Mouse (Mus musculus) stomach, postnatal 0 days (tissue): ENCODE data around the gene Rbm24. TPM values are rescaled to one million over a fixed set of nuclear protein-coding genes. Genes with fewer than 3 reads are reported as not detected.

ENCODE experiments used
- ATAC-seq: fragments of 200-750 bp; cut with Nextera tagmentation; 2 replicates; pipeline ENCODE4 v1.8.0; 2017; ENCODE audit not compliant: low FRiP score, low TSS enrichment
- DNase-seq: peaks from one replicate; pipeline ENCODE4 v3.0.0-alpha.2; 2016; ENCODE audit warnings: low spot score
- H3K27ac ChIP-seq: fragments of 300-500 bp; sonication (generic); replicated peaks from 2 replicates; pipeline ENCODE4 v1.5.1; 2014; ENCODE audit warnings: mild to moderate bottlenecking, control low read depth
- H3K27me3 ChIP-seq: fragments of 300-500 bp; sonication (generic); 2 replicates; pipeline ENCODE4 v1.6.1; 2014; ENCODE audit warnings: low read length; ENCODE audit not compliant: control insufficient read depth, insufficient read depth
- H3K36me3 ChIP-seq: fragments of 300-500 bp; sonication (generic); 2 replicates; pipeline ENCODE4 v1.6.1; 2014; ENCODE audit warnings: low read length, mixed read lengths; ENCODE audit not compliant: control insufficient read depth, insufficient read depth
- H3K4me1 ChIP-seq: fragments of 300-500 bp; sonication (generic); replicated peaks from 2 replicates; pipeline ENCODE4 v1.6.1; 2014; ENCODE audit warnings: antibody characterized with exemption; ENCODE audit not compliant: control insufficient read depth, insufficient read depth
- H3K4me2 ChIP-seq: fragments of 300-500 bp; sonication (generic); replicated peaks from 2 replicates; pipeline ENCODE4 v1.6.1; 2014; ENCODE audit warnings: low read depth, mild to moderate bottlenecking, control low read depth, moderate library complexity
- H3K4me3 ChIP-seq: fragments of 300-500 bp; sonication (generic); 2 replicates; pipeline ENCODE4 v1.5.1; 2014; ENCODE audit warnings: low read depth, low read length, control low read depth
- H3K9ac ChIP-seq: fragments of 300-500 bp; sonication (generic); 2 replicates; pipeline ENCODE4 v1.6.1; 2014; ENCODE audit warnings: mild to moderate bottlenecking, low read length, control low read depth, mixed read lengths
- H3K9me3 ChIP-seq: fragments of 300-500 bp; sonication (generic); 2 replicates; pipeline ENCODE4 v1.6.1; 2016; ENCODE audit warnings: low read length; ENCODE audit not compliant: control insufficient read depth
- CTCF ChIP-seq: IDR thresholded peaks from 2 replicates; pipeline ENCODE4 v1.5.1; 2016; ENCODE audit warnings: antibody characterized with exemption, low read depth, mild to moderate bottlenecking, moderate library complexity
- EP300 ChIP-seq: optimal IDR thresholded peaks from 2 replicates; pipeline ENCODE3; 2016; ENCODE audit warnings: antibody characterized with exemption
- WGBS: fragments of 180-500 bp; shearing (Covaris S2); extraction: QIAGEN DNeasy Blood & Tissue Kit; methylation state at CpG from one replicate; pipeline ENCODE4 v1.1.7; 2014; 5-methylcytosine and 5-hydroxymethylcytosine counted together
- polyA plus RNA-seq: library from polyadenylated mRNA; unstranded; fragments of >200 nt; fragmentation: Nextera tagmentation; extraction: Ambion mirVana; gene quantifications from 2 replicates; pipeline ENCODE4 v1.2.1, GENCODE M21; 2015

Rbm24 gene
- polyA plus RNA-seq, 1 experiment from 2014 or later, result 1.2 TPM

DNA sequence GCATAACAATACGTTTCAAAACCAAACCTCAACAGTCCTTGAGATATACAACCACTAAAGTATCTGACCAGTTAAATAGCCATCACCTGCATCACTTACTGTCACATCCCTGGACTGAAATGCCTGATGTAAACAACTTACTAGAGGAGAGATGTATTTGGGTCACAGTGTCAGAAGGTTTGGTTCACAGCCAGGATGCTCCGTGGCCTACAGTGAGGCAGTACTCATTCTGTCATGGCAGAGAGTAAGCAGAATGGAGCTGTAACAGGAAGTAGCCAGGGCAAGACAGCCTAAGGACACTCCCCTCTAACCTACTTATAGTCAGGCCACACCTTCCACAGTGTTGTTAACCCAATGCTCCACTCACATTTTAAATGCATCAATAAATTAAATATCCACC, 24.3 kb upstream of the Rbm24 start:
- ATAC-seq (no peak), DNase-seq (no peak)
- 55% methylated on average over 2 of the region's 2 CpGs for WGBS
- Histone ChIP-seq H3K9me3 (no peaks in the 10 kb centered on the region), H3K27me3 (no peaks in the 10 kb centered on the region), H3K4me1 (no peaks in the 10 kb centered on the region), H3K9ac (no peak overlapping the region), H3K4me3 (no peak overlapping the region), H3K27ac (no peak overlapping the region), H3K4me2 (no peak overlapping the region), H3K36me3 (no peaks in the 10 kb centered on the region)
- TF ChIP-seq EP300 (no peak), CTCF (no peak)

DNA sequence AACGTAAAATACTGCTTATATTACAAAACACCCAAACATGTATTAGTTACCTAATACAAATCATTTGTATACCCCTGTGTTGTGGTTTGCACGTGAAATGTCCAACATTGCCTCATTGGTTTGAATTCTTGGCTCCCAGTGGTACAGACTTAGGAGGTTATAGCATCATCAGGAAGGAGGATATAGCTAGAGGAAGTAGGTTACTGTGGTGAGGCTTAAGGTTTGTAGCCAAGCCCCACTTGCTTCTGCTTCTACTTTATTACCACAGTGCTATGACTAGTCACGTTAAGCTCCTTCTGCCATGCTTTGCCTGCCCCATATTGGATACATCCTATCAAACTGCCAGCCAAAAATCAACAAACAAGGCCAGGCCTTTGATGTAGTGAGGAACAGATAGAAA, 21.0 kb upstream of the Rbm24 start:
- DNase-seq, result no peak
- TF ChIP-seq CTCF, result no peak
- TF ChIP-seq EP300, result no peak
- ATAC-seq, result no peak
- Histone ChIP-seq H3K4me3 (no peak overlapping the region), H3K36me3 (no peaks in the 10 kb centered on the region), H3K9me3 (no peaks in the 10 kb centered on the region), H3K4me2 (no peak overlapping the region), H3K4me1 (no peaks in the 10 kb centered on the region), H3K9ac (no peak overlapping the region), H3K27me3 (no peaks in the 10 kb centered on the region), H3K27ac (no peak overlapping the region)
- WGBS, result 63% methylated on average over 3 of the region's 3 CpGs

DNA sequence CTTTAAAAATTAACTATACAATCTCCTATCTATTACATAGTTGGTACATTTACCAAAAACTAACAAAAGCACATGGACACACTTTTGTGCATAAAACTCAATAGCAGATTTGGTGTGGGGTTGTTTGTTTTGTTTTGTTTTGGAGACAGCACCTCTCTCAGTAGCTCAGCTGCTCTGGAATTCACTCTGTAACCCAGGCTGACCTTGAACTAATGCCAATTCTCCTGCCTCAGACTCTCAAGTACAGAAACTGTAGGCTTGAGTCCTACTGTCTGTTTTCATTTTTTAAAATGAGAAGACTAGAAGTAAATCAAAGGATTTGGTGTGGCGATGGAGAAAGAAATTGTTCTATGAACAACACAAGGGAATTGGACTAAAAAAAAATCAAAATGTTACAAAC, 11.1 kb upstream of the Rbm24 start:
- Histone ChIP-seq H3K36me3 (no peaks in the 10 kb centered on the region), H3K4me1 (no peaks in the 10 kb centered on the region), H3K4me3 (no peak overlapping the region), H3K9me3 (no peaks in the 10 kb centered on the region), H3K27me3 (no peaks in the 10 kb centered on the region), H3K9ac (no peak overlapping the region), H3K27ac (no peak overlapping the region), H3K4me2 (no peak overlapping the region)
- no peak for TF ChIP-seq CTCF
- no peak for TF ChIP-seq EP300
- DNase-seq (no peak), ATAC-seq (no peak)
- WGBS, result 82% methylated on average over 1 of the region's 1 CpGs

DNA sequence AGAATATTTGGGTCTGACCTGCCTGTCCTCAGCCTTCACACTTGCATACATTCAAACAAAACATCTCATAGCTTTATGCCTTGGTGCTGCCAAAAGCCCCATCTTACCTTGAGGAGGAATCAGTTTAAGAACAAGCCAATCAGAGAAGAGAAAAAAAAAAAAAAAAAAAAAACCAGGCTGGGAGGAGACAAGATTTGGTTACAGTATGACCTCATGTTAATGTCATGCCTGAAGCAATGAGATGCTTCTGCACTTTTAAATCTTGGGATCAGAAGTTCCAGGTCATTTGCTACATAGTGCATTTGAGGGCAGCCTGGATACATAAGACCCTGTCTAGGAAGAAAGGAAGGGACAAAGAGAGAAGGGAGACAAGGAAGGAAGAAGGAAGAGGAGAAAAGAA, 6.0 kb upstream of the Rbm24 start:
- no peaks in the 10 kb centered on the region for H3K4me1 ChIP-seq
- DNase-seq (no peak), ATAC-seq (no peak)
- no peak overlapping the region for H3K27ac ChIP-seq
- no peaks in the 10 kb centered on the region for H3K36me3 ChIP-seq
- H3K4me2 ChIP-seq, result no peak overlapping the region
- no peaks in the 10 kb centered on the region for H3K9me3 ChIP-seq
- TF ChIP-seq EP300 (no peak), CTCF (no peak)
- H3K27me3 ChIP-seq, result no peaks in the 10 kb centered on the region
- H3K4me3 ChIP-seq, result no peak overlapping the region
- H3K9ac ChIP-seq, result no peak overlapping the region

DNA sequence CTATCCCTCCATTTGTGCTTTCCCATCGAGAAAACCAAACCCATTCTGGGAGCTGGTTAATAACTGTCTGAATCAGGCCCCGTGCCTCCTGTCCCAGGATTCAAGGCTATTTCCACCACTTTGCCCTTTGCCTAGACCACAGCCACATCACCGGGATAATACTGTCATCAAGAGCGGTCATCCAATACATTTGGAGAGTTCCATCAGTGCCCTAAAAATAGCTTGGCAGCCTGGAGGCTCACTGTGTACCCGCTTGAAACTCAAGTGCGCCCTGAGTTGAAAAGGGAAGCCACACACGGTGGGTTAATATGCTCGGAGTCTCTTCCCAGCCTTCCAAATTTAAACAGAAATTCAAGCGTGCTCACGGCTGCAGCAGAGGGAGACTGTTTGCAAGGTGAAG, 4.6 kb upstream of the Rbm24 start:
- H3K9me3 ChIP-seq, result no peaks in the 10 kb centered on the region
- H3K4me1 ChIP-seq, result no peaks in the 10 kb centered on the region
- DNase-seq, result no peak
- H3K4me3 ChIP-seq, result no peak overlapping the region
- no peak overlapping the region for H3K9ac ChIP-seq
- no peak overlapping the region for H3K27ac ChIP-seq
- H3K27me3 ChIP-seq, result no peaks in the 10 kb centered on the region
- TF ChIP-seq CTCF (no peak), EP300 (no peak)
- 55% methylated on average over 10 of the region's 10 CpGs for WGBS
- no peak for ATAC-seq
- H3K36me3 ChIP-seq, result no peaks in the 10 kb centered on the region
- H3K4me2 ChIP-seq, result no peak overlapping the region

DNA sequence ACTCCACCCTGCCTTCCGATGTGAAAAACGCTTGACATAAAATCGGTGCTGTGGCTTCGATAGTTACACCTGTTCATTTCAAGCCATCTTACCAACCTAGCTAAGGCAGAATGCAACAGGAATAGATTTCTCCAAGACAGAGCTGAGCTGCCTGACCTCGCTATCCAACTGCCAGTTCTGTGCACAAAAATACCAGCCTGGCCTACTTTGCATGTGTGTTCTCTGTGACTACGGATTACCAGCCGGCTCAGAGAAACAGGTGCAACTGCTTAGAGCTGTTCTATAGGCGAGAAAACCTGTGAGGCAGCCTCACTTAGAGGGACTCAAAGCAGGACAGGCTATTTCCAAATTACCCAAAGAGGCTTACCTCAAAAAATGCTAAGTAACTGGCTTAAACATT, 4.2 kb upstream of the Rbm24 start:
- no peak for TF ChIP-seq EP300
- TF ChIP-seq CTCF, result no peak
- Histone ChIP-seq H3K36me3 (no peaks in the 10 kb centered on the region), H3K9me3 (no peaks in the 10 kb centered on the region), H3K4me3 (no peak overlapping the region), H3K4me1 (no peaks in the 10 kb centered on the region), H3K27ac (no peak overlapping the region), H3K4me2 (no peak overlapping the region), H3K9ac (no peak overlapping the region), H3K27me3 (no peaks in the 10 kb centered on the region)
- ATAC-seq (no peak), DNase-seq (no peak)
- WGBS, result 64% methylated on average over 8 of the region's 8 CpGs
